Mouse (Mus musculus) layer of hippocampus, postnatal 14 days (tissue): ENCODE results near the gene Rdh13. TPM values are rescaled to one million over a fixed set of nuclear protein-coding genes. Genes with fewer than 3 reads are reported as not detected.
"Not testable (repeated sequence)": the region's sequence is repeated elsewhere in the genome, so short reads cannot be mapped to it uniquely, and the experiment has no call there.

ENCODE experiments used
- DNase-seq, 2 experiments: peaks; one replicate each; pipeline ENCODE4 v3.0.0; 2021 to 2022; ENCODE audit warnings: low spot score in 2 of 2, mixed read lengths in 1 of 2
- microRNA-seq, 2 experiments: library from miRNA; unstranded; fragments of <30 nt; microRNA quantifications; one replicate each; pipeline ENCODE4 v1.2.0; 2021
- total RNA-seq, 2 experiments: library from RNA; stranded (reverse); gene quantifications; 2 replicates each; pipeline ENCODE4 v1.2.3; 2021

The Rdh13 gene
- total RNA-seq, 2 experiments from 2014 or later, result 25.5 to 30.2 TPM

DNA sequence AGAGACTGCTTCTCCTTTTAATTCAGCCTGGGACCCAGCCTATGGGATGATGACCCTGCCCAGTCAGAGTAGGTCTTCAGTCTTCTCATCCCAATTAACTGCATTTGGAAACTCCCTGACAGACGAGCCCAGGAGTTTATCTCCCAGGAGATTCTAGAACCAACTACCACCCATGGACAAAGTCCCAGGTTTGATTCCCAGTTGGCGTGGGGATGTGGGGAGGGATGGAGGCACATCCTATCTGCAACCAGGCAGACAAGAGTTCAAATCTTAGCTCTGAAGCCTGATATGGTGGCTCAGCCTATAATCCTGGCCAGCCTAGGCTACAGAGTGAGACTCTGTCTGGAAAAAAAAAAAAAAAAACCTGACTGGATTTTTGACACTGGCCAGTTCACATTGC is 7.7 kb downstream of the Rdh13 start:
- no peak for DNase-seq

DNA sequence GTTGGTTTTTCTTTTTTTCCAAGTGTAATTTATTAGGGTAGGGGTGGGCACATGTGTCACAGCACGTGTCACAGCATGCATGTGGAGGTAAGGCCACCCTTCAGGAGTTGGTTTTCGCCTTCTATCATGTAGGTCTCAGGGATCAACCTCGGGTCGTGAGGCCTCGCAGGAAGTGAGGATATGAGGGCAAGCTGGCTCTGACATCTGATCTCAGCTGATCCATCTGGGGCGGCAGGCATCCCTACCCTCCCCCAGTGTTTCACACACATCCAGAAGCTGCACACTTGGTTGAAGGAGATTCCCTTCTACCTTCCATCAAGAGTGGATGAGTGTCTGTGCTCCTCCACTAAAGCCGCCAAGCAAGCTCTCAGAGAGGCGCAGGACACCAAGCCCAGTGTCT is 13.4 kb downstream of the Rdh13 start:
- no peak for DNase-seq

DNA sequence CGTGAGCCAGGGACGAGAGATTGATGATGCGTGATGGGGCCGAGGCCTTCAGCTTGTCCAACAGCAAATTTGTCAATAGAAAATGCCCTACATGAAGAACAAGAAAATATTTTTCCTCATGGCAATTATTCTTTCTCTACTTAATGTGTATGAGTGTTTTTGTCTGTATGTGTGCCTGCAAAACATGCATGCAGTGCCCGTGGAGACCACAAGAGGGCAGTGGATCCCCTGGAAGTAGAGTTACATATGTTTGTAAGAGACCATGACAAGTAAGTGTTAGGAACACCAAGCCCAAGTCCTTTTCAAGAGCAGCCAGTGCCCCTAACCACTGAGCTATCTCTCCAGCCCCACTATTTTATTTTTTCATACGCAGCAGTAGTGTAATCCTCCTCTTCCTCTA is 13.9 kb downstream of the Rdh13 start:
- peak; percentile 51 to 66 for DNase-seq

DNA sequence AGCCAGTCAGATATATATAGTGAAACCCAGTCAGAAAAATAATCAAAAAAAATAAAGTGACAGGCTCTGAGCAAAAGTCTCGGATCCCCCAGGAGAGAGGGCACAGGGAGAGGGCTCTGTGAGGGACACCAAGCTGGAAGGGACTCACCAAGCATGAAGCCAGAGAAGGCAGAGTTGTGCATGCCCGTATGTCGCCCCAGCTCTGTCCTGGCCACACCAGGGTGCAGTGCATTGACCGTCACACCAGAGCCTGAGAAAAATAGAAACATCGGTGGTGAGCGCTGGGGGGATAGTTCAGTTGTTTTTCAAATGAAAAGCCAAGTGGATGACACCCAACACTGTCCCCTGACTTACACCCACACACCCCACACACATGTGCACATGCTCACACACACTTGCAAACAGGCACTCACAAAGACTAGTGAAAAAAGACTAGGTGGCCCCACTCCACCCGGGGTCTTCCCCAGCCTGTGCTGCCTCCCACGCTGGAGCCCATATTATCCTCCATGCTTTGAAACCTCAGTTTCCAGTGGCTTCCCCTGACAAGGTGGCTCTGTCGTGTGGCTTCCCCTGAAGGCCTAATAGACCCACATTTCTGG is 15.1 kb downstream of the Rdh13 start:
- no peak for DNase-seq

DNA sequence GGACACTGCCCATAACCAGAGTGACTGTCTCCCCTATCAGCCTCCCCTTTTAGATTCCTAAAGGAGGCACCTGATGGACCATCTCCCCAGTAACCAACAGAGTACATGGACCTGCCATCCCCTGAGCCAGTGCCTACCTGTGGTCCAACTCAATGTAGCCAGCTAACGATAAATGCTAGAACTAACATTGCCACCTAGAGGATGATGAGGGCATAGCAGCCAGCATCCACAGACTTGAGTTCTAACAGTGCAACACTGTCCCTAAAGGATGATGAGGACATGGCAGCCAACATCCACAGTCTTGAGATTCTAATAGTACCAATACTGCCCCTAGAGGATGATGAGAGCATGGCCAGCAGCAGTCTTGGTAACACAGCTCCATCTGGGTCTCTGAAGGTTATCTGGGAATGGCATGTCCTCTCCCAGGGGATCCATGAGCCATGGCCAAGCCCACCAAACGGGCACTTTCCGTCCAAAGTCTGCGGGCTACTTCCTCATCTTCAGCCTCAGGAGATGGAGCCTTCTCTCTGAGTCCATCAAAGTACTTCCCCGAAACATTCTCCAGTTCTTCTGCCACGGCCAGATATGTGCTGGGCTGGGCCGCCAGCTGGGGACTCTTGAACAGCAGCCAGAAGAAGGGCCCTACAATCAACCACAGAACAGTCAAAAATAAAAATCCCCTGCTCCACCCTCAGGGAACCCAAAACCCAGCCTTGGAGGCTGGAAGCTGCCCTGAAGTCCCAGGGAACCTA is 18.1 kb downstream of the Rdh13 start:
- DNase-seq, result peak; percentile 86 to 95

DNA sequence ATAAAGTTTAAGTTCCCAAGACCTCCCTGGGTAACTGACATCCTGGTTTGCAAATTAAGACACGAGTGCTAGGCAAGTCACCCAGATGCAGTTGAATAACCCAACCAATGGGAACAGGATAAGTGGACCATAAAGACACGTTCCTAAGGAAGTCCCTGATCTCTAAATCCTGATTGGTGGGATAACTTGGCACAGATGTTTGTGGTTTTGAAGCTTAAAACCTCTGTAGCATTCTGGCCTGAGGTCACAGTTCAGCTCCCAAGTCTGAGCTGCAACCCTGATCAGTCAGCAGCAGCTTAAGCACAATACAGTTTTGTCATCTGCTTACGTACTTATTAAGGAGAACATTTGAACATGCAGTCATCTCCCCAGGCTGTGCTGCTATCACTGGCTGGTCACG is 25.2 kb downstream of the Rdh13 start:
- DNase-seq, result no peak

DNA sequence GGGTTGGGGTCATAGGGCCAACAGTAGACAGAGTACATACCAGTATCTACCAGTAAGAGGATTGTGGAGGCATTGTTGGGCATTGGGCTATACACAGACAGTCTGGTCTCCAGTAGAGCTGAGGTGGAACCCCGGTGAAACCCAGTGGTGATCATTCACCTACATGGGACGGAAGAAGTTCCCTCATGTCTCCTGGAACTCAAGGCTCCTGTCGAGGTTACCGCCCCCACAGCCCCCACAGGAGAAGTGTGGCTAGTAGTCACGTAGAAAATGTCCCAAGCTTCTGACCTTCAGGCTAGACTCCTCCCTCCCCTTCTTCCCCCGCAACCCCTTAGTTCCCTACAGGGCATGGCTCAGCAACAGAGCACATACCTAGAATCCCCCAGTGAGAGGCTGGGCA is 25.8 kb downstream of the Rdh13 start:
- DNase-seq, result no peak

DNA sequence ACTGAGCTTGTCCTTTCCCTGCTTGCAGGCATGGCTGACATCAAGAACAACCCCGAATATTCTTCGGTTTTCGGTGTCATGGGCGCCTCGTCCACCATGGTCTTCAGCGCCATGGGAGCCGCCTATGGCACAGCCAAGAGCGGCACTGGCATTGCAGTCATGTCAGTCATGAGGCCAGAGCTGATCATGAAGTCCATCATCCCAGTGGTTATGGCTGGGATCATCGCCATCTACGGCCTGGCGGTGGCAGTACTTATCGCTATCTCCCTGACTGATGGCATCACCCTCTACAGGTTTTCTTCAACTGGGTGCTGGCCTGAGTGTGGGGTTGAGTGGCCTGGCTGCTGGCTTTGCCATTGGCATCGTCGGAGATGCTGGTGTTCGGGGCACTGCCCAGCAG is 33.0 kb downstream of the Rdh13 start:
- DNase-seq, result not testable (repeated sequence)

DNA sequence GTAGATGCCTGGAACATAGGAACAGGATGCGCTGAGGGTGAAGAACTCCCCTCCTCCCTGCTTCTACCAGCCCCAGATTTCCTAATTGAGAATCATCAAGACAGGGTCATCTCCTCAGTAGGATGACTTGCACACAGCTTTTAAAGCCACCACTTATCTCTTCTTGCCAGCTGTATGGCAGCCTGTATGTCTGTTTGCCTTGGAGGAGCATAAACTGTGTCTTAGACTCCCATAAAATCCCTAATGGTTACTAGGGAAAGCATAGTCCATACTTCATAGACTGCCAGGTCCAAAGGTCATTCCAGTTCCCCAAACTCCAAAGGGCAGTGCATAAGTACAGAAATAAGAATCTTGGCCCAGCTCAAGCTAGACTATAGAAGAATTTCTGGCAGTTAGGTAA is 47.7 kb downstream of the Rdh13 start, which contains the start of gene Gp6:
TSS of gene Gp6 (minus strand) at position 15 of the 400 bp plus-strand sequence.
- DNase-seq, result no peak

Small RNA genes within 50 kb of the gene (microRNA-seq; reads per million reads assigned to microRNA genes)
- gene Gm24605 (0 reads per million in 2 experiments), gene Gm24752 (0 reads per million in 2 experiments), gene Gm25349 (0 reads per million in 2 experiments)

Other genes with a start within 250 kb of the Rdh13 start
- not detected for gene Lilra5, start 207.9 kb downstream of the Rdh13 start, total RNA-seq
- gene Ncr1, start 107.9 kb downstream of the Rdh13 start, total RNA-seq, result not detected
- not detected for gene Gp6, start 47.9 kb downstream of the Rdh13 start, total RNA-seq
- 1 to 10 TPM; 2.8 to 4.7 TPM for gene Eps8l1, start 15.0 kb upstream of the Rdh13 start, total RNA-seq
- gene Ppp1r12c, start 56.0 kb upstream of the Rdh13 start, total RNA-seq, result 100 to 1,000 TPM; 125 to 127 TPM
- gene Tnnt1, start 70.7 kb upstream of the Rdh13 start, total RNA-seq, result 1 to 10 TPM; 1.9 to 8.6 TPM
- 1 to 10 TPM in 1 of 2 experiments, under 1 TPM in 1; 0.57 to 1.1 TPM for gene Tnni3, start 78.6 kb upstream of the Rdh13 start, total RNA-seq
- 1 to 10 TPM in 1 of 2 experiments, under 1 TPM in 1; 0.83 to 1.1 TPM for gene Dnaaf3, start 86.8 kb upstream of the Rdh13 start, total RNA-seq
- gene Syt5, start 101.9 kb upstream of the Rdh13 start, total RNA-seq, result 100 to 1,000 TPM; 193 to 200 TPM
- under 1 TPM; 0.35 to 0.36 TPM for gene Ptprh, start 158.4 kb upstream of the Rdh13 start, total RNA-seq
- 10 to 100 TPM; 15.0 to 18.4 TPM for gene Tmem86b, start 185.8 kb upstream of the Rdh13 start, total RNA-seq
- gene Ppp6r1, start 213.4 kb upstream of the Rdh13 start, total RNA-seq, result 100 to 1,000 TPM; 140 TPM
- gene Hspbp1, start 239.4 kb upstream of the Rdh13 start, total RNA-seq, result 10 to 100 TPM; 89.0 to 94.8 TPM
- 100 to 1,000 TPM; 306 to 327 TPM for gene Brsk1, start 245.0 kb upstream of the Rdh13 start, total RNA-seq